Mouse (Mus musculus) ovary, postnatal 10 days (tissue): Measurements from ENCODE around the gene Cd83.

Source experiments
- DNase-seq: peaks from one replicate; pipeline ENCODE4 v3.0.0; 2022; ENCODE audit warnings: low spot score

The Cd83 gene

GRCm38 (mm10) chr13:43807272-43807675 lies 22.7 kb downstream of the Cd83 start:
- no peak for DNase-seq

GRCm38 (mm10) chr13:43810621-43811020 lies 26.0 kb downstream of the Cd83 start:
- DNase-seq: no peak

DNA sequence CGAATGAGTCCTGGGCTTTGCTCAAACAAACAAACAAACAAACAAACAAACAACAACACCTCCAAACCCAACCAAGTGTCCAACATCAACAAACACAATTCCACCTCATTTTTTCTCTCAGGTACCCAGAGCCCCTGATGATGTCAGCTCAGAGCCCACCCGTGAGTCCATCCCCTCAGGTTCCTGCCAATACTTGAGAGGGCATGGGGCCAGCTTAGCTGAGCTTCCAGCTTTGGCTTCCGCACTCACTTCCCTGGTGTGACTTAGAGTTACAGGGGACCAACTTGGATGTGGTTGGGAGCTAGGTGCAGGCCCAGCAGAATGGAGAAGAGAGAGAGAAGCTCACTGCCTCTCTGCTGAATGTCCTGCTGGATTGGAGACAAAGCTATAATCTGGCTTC lies 27.3 kb downstream of the Cd83 start:
- DNase-seq: no peak

- no peak for DNase-seq
Measured at GRCm38 (mm10) chr13:43813431-43813830, 28.9 kb downstream of the Cd83 start.

- DNase-seq: no peak
Measured at GRCm38 (mm10) chr13:43817461-43817860, 32.9 kb downstream of the Cd83 start.

- no peak for DNase-seq
Measured at GRCm38 (mm10) chr13:43818307-43819019, 33.9 kb downstream of the Cd83 start.

- DNase-seq: no peak
Measured at GRCm38 (mm10) chr13:43819020-43819310, 34.4 kb downstream of the Cd83 start.

DNA sequence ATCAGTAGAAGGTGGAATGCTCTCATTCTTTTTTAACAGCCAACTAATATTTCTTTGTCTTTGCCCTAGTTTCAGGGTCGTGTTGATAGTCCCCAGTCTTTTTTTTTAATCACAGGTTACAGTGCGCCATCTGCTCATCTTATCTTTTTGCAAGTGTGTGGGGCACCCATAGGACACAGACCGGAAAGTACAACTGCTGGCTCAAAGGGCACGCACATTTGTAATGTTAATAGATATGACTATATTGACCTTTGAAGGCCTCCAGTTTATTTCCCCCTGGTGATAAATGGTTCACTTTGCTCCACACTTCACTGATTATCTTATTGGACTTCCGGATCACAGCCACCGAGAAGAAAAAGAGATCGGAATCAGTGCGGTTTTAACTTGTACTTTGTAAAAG lies 35.5 kb downstream of the Cd83 start:
- no peak for DNase-seq

DNA sequence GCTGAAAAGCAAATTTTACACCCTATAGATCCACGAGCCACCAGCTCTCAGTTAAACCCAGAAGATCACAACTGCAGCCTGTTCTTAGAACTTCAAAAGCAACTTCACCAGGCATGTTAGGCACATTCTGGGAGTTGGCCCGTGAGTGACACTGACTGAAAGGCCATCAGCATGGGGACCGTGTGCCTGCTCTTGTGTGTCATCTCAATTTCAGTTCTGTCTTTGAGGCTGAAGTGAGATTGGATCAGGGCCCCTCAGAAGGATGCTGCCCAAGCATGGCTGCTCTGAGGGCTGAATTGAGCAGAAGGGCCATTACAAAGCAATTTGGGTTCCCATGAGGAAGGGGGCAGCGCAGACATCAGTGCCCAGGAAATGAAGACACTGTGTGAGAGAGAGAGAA lies 37.7 kb downstream of the Cd83 start:
- DNase-seq: no peak

GRCm38 (mm10) chr13:43828648-43829047 lies 44.1 kb downstream of the Cd83 start:
- DNase-seq: no peak

DNA sequence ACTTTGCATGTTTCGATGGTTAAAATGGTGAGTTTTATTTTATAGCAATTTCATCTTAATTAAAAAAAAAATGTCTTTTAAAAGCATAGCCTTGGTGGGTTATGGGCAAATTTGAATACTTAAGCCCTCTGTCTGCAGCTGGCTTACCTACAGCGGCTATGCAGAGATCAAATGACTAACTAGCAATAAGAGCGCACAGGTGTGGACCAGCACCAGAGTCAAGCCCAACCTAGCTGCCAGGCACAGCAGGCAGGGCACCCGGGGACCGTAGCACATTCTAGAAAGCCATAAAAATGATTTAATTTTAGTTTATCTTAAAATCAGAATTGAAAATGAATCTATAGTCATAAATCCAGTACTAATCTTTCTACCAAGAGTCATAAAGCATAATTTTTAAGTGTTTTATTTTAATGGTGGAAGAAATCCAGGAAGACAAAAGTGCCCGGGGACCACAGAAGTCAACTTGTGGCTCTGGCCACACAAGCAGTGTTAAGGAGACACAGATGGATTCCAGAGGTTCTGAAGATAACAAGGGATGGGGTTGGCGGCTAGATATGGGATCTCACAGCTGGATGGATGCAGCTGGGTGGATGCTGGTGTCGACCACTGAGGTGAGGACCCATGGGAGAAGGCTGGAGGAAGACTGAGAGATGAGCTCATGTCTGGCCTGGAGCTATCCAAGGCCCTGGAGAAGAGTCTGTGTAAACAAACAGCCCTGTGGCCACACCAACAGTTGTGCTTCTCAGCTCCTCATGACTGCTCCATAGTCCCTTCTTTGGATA lies 46.5 kb downstream of the Cd83 start:
- DNase-seq: no peak

DNA sequence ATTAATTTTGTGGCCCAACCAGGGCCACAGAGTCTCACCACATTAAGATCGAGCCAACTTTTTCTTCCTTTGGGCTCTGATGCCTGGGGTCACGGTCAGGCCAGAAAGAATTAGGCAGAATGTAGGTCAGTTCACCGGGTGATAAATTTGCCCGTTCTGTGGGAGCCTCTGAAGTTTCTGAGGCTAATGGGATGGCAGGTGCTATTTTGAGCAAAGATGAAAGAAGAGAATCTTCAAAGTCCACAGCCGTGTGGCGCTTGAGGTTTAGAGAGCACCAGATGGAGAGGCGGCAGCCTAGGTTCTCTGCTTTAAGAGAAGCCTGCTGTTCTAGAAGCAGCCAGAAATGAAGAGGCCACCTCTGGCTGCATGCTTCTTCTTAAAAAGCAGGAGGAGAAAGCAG lies 48.2 kb downstream of the Cd83 start:
- no peak for DNase-seq

DNA sequence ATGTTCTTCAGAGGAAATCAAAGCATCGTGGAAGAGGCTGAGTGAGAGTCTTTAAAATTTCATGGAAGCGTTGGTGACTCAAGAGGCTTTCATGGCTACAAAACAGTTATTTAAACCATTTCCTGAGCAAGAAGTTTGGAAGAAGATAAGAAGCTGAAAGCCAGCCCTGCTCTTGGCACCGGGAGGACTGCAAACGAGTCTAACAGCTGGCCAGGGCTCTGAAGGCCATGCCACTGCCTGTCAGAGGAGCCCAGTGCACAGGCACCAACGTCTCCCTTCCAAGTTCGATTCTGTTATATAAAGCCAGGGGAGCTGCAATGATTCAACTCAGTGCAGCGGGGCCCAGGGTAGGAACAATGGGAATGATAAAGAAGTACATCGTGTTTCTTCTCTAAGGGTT lies 51.8 kb downstream of the Cd83 start:
- no peak for DNase-seq

- DNase-seq: no peak
Measured at GRCm38 (mm10) chr13:43837812-43838211, 53.2 kb downstream of the Cd83 start.

DNA sequence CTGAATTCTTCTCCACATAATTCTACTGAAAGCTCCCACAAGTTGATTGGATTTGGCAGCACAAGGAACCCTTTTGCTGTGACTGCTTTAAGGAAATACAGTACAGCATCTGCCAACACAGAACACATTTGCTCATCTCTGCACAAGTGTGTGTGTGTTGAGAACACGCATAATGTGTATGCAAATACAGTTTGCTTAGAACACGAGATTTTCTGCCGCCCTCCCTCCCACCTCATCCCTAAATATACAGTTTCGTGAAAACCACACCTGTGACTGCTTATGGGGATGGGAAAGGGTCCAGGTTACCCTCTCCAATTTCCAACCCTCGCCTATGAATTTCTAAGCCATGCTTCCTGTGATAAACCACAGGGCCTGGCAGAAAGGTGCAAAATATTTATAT lies 60.6 kb downstream of the Cd83 start:
- DNase-seq: no peak

GRCm38 (mm10) chr13:43847186-43847585 lies 62.6 kb downstream of the Cd83 start:
- no peak for DNase-seq

GRCm38 (mm10) chr13:43849816-43850215 lies 65.2 kb downstream of the Cd83 start:
- DNase-seq: no peak

DNA sequence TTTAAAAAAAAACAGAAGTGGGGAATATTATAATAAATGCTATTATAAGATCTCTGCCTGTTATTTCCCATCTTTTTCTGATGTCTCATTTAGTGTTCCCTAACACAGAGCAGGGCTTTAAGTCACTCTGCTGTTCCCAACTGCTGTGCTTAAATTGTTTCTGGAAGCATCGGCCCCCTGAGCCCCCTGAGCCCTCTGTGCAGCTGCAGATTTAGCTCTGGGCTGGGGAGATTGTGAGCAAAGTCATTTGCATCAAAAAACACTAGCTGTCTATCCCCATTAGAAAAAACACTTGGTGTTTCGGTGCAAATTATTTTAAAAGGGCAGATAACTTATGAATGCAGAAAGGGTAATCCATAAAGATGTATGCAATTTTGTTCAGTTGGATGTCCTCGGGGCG lies 66.5 kb downstream of the Cd83 start:
- DNase-seq: no peak
